ENCODE assay signal across 11 mouse cellular contexts in the genomic region with DNA sequence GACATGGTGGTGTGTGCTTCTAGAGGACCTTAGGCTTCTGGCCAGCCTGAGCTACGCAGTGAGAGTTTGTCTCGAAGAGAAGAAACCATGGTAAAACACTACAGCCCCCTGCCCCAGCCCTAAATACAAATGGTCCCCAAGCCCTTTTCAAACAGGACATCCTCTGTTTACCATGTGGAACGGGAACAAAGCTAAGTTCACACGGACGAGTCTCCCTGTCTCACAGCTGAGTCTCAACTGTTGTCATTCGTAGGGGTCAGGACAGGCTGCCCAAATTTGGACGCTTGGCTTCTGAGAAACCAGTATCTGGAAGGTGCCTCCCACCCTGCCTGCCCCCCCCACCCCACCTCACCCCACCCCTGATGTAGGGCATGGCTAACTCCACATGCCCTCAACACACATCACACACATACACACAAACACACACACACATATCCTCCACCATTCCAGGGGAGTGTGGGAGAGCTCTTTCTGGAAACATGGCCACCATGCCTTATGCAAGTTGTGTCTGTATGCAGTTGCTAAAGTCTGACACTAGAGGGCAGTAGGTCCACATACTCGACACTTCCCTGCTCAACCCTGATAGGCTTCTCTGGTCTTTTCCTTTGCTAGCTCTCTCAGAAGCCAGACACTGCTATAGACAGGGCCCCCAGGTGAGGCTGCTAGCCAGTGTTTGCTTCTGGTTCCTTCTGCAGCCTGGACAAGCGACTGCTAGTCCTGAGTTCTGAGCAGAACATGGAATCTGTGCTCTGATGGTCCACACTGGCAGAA. TPM values are rescaled to one million over a fixed set of nuclear protein-coding genes. Genes with fewer than 3 reads are reported as not detected.
DNase-seq lines count a peak whose midpoint lies in the region; ATAC-seq and TF ChIP-seq lines count a peak whose summit lies in the region.
"Not testable (repeated sequence)": the region's sequence is repeated elsewhere in the genome, so short reads cannot be mapped to it uniquely, and the experiment has no call there.
"Had no signal": no experiment of that assay in that cellular context is flagged by ENCODE, and none has a peak within 500 bp of the region (broad histone marks: within the 10 kb centered on the region; RNA-seq: fewer than 3 reads in every experiment).

No protein-coding gene starts in this region.

- not testable (repeated sequence) for H3K4me3 ChIP-seq in forebrain, embryonic 16.5 days (replicated peaks; ENCODE audit: low read length); limb, embryonic 14.5 days (replicated peaks; ENCODE audit: low read length); midbrain, postnatal 0 days (ENCODE audit: low read depth, low read length); stomach, embryonic 14.5 days (ENCODE audit: low read depth, low read length)

- not testable (repeated sequence) for H3K4me2 ChIP-seq in forebrain, embryonic 16.5 days (ENCODE audit: low read length); limb, embryonic 14.5 days (replicated peaks; ENCODE audit: low read depth, low read length, severe bottlenecking); midbrain, postnatal 0 days (ENCODE audit: low read depth, low read length, poor library complexity, severe bottlenecking); stomach, embryonic 14.5 days (replicated peaks; ENCODE audit: low read depth, low read length)

- H3K27me3 ChIP-seq in forebrain, embryonic 16.5 days (replicated peaks; ENCODE audit: control insufficient read depth, insufficient read depth, low read length); limb, embryonic 14.5 days (ENCODE audit: control insufficient read depth, insufficient read depth, low read length); midbrain, postnatal 0 days (ENCODE audit: insufficient read depth, low read length); stomach, embryonic 14.5 days (ENCODE audit: control insufficient read depth, insufficient read depth, low read length): not testable (repeated sequence)

- H3K9ac ChIP-seq in forebrain, embryonic 16.5 days (replicated peaks; ENCODE audit: low read depth, low read length); limb, embryonic 14.5 days (ENCODE audit: low read depth, low read length, severe bottlenecking); midbrain, postnatal 0 days (replicated peaks; ENCODE audit: low read length, poor library complexity, severe bottlenecking); stomach, embryonic 14.5 days (replicated peaks; ENCODE audit: low read depth, low read length): not testable (repeated sequence)

- H3K36me3 ChIP-seq in forebrain, embryonic 16.5 days (ENCODE audit: control insufficient read depth, insufficient read depth); limb, embryonic 14.5 days (ENCODE audit: control insufficient read depth, insufficient read depth, low read length); midbrain, postnatal 0 days (ENCODE audit: insufficient read depth, low read length); stomach, embryonic 14.5 days (ENCODE audit: control insufficient read depth, insufficient read depth, low read length): not testable (repeated sequence)

- H3K4me1 ChIP-seq in forebrain, embryonic 16.5 days (replicated peaks; ENCODE audit: control insufficient read depth, insufficient read depth, low read length); limb, embryonic 14.5 days (ENCODE audit: control insufficient read depth, insufficient read depth, low read length); midbrain, postnatal 0 days (ENCODE audit: insufficient read depth, low read length); stomach, embryonic 14.5 days (ENCODE audit: control insufficient read depth, insufficient read depth, low read length): not testable (repeated sequence)

- DNase-seq in MN1 (ENCODE audit: low spot score): peak; percentile 58
- DNase-seq in cerebellum, adult 8-10 months: peak; percentile 25
- DNase-seq in kidney, postnatal 36 days: peak; percentile 35 to 61
- DNase-seq in limb, embryonic 14.5 days (ENCODE audit: low spot score): peak; percentile 67
- peak; percentile 80 for DNase-seq in midbrain, postnatal 0 days (ENCODE audit: low spot score)

- not testable (repeated sequence) for H3K9me3 ChIP-seq in forebrain, embryonic 16.5 days (ENCODE audit: control insufficient read depth, low read length); limb, embryonic 14.5 days (ENCODE audit: control insufficient read depth, low read length); midbrain, postnatal 0 days (ENCODE audit: low read length); stomach, embryonic 14.5 days (ENCODE audit: control insufficient read depth, low read depth, low read length)

- TF ChIP-seq POLR2A in limb, embryonic 14.5 days (IDR thresholded peaks at IDR 0.05; ENCODE audit: borderline replicate concordance, extremely low read depth, insufficient read depth, insufficient read length): not testable (repeated sequence)

- ATAC-seq in forebrain, embryonic 16.5 days: peak; percentile 85
- ATAC-seq in hematopoietic stem cell, adult 5-6 weeks (replicated peaks in 1 of 2; ENCODE audit: insufficient read depth in 1 of 2, low FRiP score in 2 of 2, low TSS enrichment in 1 of 2, low read depth in 1 of 2, poor library complexity in 2 of 2, severe bottlenecking in 2 of 2): peak; percentile 54 to 58
- ATAC-seq in limb, embryonic 14.5 days (ENCODE audit: low FRiP score, low read depth): peak; percentile 64
- peak; percentile 78 for ATAC-seq in midbrain, postnatal 0 days (ENCODE audit: low FRiP score)
- peak; percentile 47; the same call in 1 of the 2 replicates for ATAC-seq in stomach, embryonic 14.5 days (ENCODE audit: insufficient number of reproducible peaks, insufficient read depth, low FRiP score, low read depth)

- WGBS in forebrain, embryonic 16.5 days: 69% methylated on average over 9 of the region's 9 CpGs
- WGBS in limb, embryonic 14.5 days: 67% methylated on average over 9 of the region's 9 CpGs
- 65% methylated on average over 9 of the region's 9 CpGs for WGBS in midbrain, postnatal 0 days
- 65% methylated on average over 9 of the region's 9 CpGs for WGBS in stomach, embryonic 14.5 days

- peak; percentile 72 for TF ChIP-seq CTCF in midbrain, postnatal 0 days (IDR thresholded peaks at IDR 0.05)

- H3K27ac ChIP-seq in forebrain, embryonic 16.5 days (ENCODE audit: low read length); limb, embryonic 14.5 days (replicated peaks; ENCODE audit: low read depth, low read length); midbrain, postnatal 0 days (ENCODE audit: low read depth, low read length); stomach, embryonic 14.5 days (ENCODE audit: low read length): not testable (repeated sequence)

RNA-seq across cellular contexts. Expression of gene Tcp10c, which starts 17.2 kb away (rescaled TPM):
- not detected in 2 replicates for polyA plus RNA-seq in forebrain, embryonic 16.5 days (2015; fragmentation: Nextera tagmentation; extraction: Ambion mirVana)
- total RNA-seq in hematopoietic stem cell, adult 5-6 weeks (2017): not detected in 2 replicates
- polyA plus RNA-seq in limb, embryonic 14.5 days (2012; rRNA removed): not detected in 2 replicates
- polyA plus RNA-seq in limb, embryonic 14.5 days (2014; fragmentation: Nextera tagmentation; extraction: Ambion mirVana): not detected in 2 replicates
- not detected in 2 replicates for total RNA-seq in midbrain, postnatal 0 days (2014; rRNA removed)
- polyA plus RNA-seq in midbrain, postnatal 0 days (2015; fragmentation: Nextera tagmentation; extraction: Ambion mirVana): not detected in 2 replicates
- not detected in 2 replicates for polyA plus RNA-seq in stomach, embryonic 14.5 days (2014; fragmentation: Nextera tagmentation; extraction: Ambion mirVana)
- total RNA-seq: adrenal gland, postnatal 25 days had no signal
- polyA plus RNA-seq: liver, embryonic 16.5 days; urinary bladder, adult 2 months had no signal

Comparison
In these comparisons a context has a peak if more than half of its experiments do, and no peak if none do; other contexts are left out.
1. DNase-seq: peak in every context shown above with its lines; median percentile 80 in midbrain, postnatal 0 days; 67 in limb, embryonic 14.5 days; 58 in MN1; 48 in kidney, postnatal 36 days; 25 in cerebellum, adult 8-10 months.